Mouse (Mus musculus) stomach, embryonic 14.5 days (tissue): ENCODE data around the gene Kcnmb3. TPM values are rescaled to one million over a fixed set of nuclear protein-coding genes. Genes with fewer than 3 reads are reported as not detected.
A peak's percentile ranks its signal among the peaks of the same experiment; 100 is the strongest.

Experiments
- ATAC-seq: fragments of 200-750 bp; cut with Nextera tagmentation; 2 replicates; pipeline ENCODE4 v1.8.0; 2017; ENCODE audit warnings: low read depth, moderate TSS enrichment; ENCODE audit not compliant: insufficient number of reproducible peaks, insufficient read depth, low FRiP score
- H3K27ac ChIP-seq: fragments of 300-500 bp; sonication (generic); 2 replicates; pipeline ENCODE4 v1.5.1; 2014; ENCODE audit warnings: mild to moderate bottlenecking, low read length, moderate library complexity, mixed read lengths
- H3K27me3 ChIP-seq: fragments of 300-500 bp; sonication (generic); 2 replicates; pipeline ENCODE4 v1.6.1; 2014; ENCODE audit warnings: low read length, control low read depth, mixed read lengths; ENCODE audit not compliant: control insufficient read depth, insufficient read depth
- H3K36me3 ChIP-seq: fragments of 300-500 bp; sonication (generic); 2 replicates; pipeline ENCODE4 v1.6.1; 2014; ENCODE audit warnings: mild to moderate bottlenecking, control low read depth, low read length, moderate library complexity, mixed read lengths; ENCODE audit not compliant: control insufficient read depth, insufficient read depth
- H3K4me1 ChIP-seq: fragments of 300-500 bp; sonication (generic); 2 replicates; pipeline ENCODE4 v1.6.1; 2014; ENCODE audit warnings: low read length, control low read depth, mixed read lengths; ENCODE audit not compliant: control insufficient read depth, insufficient read depth
- H3K4me2 ChIP-seq: fragments of 300-500 bp; sonication (generic); replicated peaks from 2 replicates; pipeline ENCODE4 v1.6.1; 2014; ENCODE audit warnings: low read depth, low read length, control low read depth
- H3K4me3 ChIP-seq: fragments of 300-500 bp; sonication (generic); 2 replicates; pipeline ENCODE4 v1.5.1; 2014; ENCODE audit warnings: low read depth, low read length, control low read depth
- H3K9ac ChIP-seq: fragments of 300-500 bp; sonication (generic); replicated peaks from 2 replicates; pipeline ENCODE4 v1.6.1; 2014; ENCODE audit warnings: low read depth, mild to moderate bottlenecking, control low read depth, low read length, moderate library complexity, mixed read lengths
- H3K9me3 ChIP-seq: fragments of 300-500 bp; sonication (generic); 2 replicates; pipeline ENCODE4 v1.6.1; 2016; ENCODE audit warnings: low read depth, low read length, control low read depth; ENCODE audit not compliant: control insufficient read depth
- WGBS: fragments of 180-500 bp; shearing (Covaris S2); extraction: QIAGEN DNeasy Blood & Tissue Kit; methylation state at CpG from one replicate; pipeline ENCODE4 v1.1.7; 2014; 5-methylcytosine and 5-hydroxymethylcytosine counted together
- polyA plus RNA-seq: library from polyadenylated mRNA; unstranded; fragments of >200 nt; fragmentation: Nextera tagmentation; extraction: Ambion mirVana; gene quantifications from 2 replicates; pipeline ENCODE4 v1.2.1, GENCODE M21; 2014

Kcnmb3 gene
- 0.20 TPM in 1 of 2 replicates, not detected in the other for polyA plus RNA-seq

DNA sequence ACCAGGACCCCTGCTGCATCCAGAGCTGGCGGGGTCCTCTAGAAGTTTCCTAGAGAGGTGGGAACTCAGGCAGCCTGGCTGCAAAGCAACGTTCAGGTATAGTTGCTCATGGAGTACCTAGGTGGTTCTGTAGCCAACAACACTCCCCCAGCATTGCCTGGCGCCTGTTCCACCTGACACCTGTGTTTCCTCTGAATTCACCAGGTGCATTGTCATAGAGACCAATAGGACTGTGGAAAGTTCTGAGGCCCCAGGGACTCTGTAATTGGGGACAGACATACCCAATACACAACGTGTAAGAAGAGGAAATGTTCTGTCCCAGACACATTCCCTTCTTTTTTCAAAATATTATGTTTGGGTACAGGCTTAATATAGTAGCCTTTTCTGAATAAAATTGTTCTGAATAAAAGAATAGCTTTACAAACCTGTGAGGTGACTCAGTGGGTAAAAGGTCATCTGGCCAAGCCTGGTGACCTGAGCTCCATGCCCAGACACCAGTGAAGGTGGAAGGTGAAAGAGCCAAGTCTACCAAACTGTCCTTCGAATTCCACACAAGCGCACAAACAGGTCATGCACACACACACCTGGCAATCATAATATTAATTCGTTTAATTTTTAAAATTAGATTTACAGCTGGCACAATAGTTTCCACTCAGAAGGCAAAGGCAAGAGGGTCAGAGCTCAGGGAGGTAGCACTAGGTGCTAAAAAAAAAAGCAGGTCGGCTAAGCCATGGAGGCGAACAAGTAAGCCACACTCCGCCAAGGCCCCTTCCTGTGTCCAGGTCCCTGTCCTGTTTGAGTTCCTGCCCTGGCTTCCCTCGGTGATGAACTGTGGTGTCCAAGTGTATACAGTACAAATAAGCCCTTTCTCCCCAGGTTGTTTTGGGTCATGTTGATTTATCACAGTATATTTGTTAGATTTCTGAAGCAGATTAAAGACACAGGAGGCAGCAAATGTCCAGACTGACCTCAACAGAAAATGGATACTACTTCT, at the start of gene Kcnmb3:
Kcnmb3 (minus strand) TSS at position 135 of the 994 bp plus-strand sequence.
- Histone ChIP-seq H3K9ac (no peak within 1 kb of the TSS), H3K27ac (no peak within 1 kb of the TSS), H3K9me3 (no peaks in the 10 kb centered on the region), H3K27me3 (no peaks in the 10 kb centered on the region), H3K4me3 (no peak within 1 kb of the TSS), H3K36me3 (no peaks in the 10 kb centered on the region), H3K4me1 (no peaks in the 10 kb centered on the region), H3K4me2 (no peak within 1 kb of the TSS)
- ATAC-seq, result no peak
- WGBS, result 77% methylated on average over 11 of the region's 11 CpGs

GRCm38 (mm10) chr3:32538091-32538490, 46.1 kb upstream of the Kcnmb3 start:
- Histone ChIP-seq H3K4me3 (no peak overlapping the region), H3K27ac (no peak overlapping the region), H3K9me3 (no peaks in the 10 kb centered on the region), H3K9ac (no peak overlapping the region), H3K27me3 (no peaks in the 10 kb centered on the region), H3K4me1 (no peaks in the 10 kb centered on the region), H3K36me3 (peaks cover 28% of the 10 kb centered on the region), H3K4me2 (no peak overlapping the region)
- ATAC-seq, result no peak
- 92% methylated on average over 5 of the region's 5 CpGs for WGBS

- Histone ChIP-seq H3K9ac (no peak overlapping the region), H3K9me3 (no peaks in the 10 kb centered on the region), H3K4me3 (no peak overlapping the region), H3K4me2 (no peak overlapping the region), H3K27me3 (no peaks in the 10 kb centered on the region), H3K4me1 (no peaks in the 10 kb centered on the region), H3K36me3 (peaks cover 23% of the 10 kb centered on the region), H3K27ac (no peak overlapping the region)
- 86% methylated on average over 1 of the region's 1 CpGs for WGBS
- no peak for ATAC-seq
Observed at GRCm38 (mm10) chr3:32537556-32537955, 45.5 kb upstream of the Kcnmb3 start.

DNA sequence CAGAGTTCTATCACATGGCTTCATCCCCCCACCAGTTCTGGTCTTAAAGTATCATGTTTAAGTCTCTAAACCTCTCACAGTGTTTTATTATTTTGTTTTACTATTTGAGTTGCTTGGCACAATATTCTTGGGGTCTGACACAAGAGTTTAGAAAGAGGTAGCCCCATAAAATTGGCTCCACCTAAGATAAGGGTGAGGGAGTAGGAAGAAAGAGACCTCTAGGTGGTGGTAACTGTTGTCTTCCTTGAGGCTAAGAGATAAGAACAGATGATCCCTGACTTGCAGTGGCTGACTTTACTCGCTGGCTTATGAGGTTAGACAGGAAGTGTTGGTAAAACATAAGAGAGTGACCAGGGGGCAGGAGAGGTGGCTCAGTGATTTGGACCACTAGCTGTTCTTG, 43.7 kb upstream of the Kcnmb3 start:
- WGBS, result 56% methylated on average over 1 of the region's 1 CpGs
- H3K4me3 ChIP-seq, result no peak overlapping the region
- no peaks in the 10 kb centered on the region for H3K27me3 ChIP-seq
- peaks cover 19% of the 10 kb centered on the region for H3K36me3 ChIP-seq
- ATAC-seq, result no peak
- no peak overlapping the region for H3K4me2 ChIP-seq
- H3K9ac ChIP-seq, result no peak overlapping the region
- H3K4me1 ChIP-seq, result no peaks in the 10 kb centered on the region
- no peaks in the 10 kb centered on the region for H3K9me3 ChIP-seq
- no peak overlapping the region for H3K27ac ChIP-seq

DNA sequence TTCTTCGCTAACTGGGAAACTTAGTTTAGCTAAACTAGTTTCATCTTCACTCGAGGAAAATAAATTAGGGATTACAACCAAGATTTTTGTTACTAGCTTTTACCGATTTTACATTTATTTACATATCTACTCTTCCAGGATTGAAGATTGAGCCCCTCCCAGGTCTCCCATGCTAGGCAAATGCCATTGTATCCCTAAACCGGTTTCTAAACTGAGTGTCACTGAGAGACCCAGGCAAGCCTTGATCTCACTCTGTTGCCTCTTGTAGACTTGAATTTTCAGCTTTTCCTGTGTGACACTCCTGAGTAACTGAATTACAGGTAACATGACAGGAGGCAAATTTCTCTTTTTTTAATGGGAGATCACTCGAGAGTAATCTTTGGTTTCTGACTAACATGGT, 38.0 kb upstream of the Kcnmb3 start:
- H3K27ac ChIP-seq, result no peak overlapping the region

GRCm38 (mm10) chr3:32529303-32529898, 37.4 kb upstream of the Kcnmb3 start, which contains the start of gene Mfn1:
Gene Mfn1, plus strand, starts transcription at chr3:32529465.
- Histone ChIP-seq H3K9ac (peak within 1 kb of the TSS; percentile 59), H3K27me3 (no peaks in the 10 kb centered on the region), H3K9me3 (no peaks in the 10 kb centered on the region; the same call in 1 of the 2 replicates), H3K27ac (peak within 1 kb of the TSS; percentile 46; the same call in 1 of the 2 replicates), H3K4me1 (0 out of 2 replicates have a peak, but pooled peaks cover 6% of the 10 kb centered on the region), H3K36me3 (peaks cover 3% of the 10 kb centered on the region; the same call in 1 of the 2 replicates), H3K4me2 (peak within 1 kb of the TSS; percentile 45), H3K4me3 (peak within 1 kb of the TSS; percentile 79)
- under 1% methylated on average over 47 of the region's 47 CpGs for WGBS
- ATAC-seq, result peak; percentile 99

More for the DNA sequence above, 38.0 kb upstream of the Kcnmb3 start:
- Histone ChIP-seq H3K4me2 (peak overlapping the region; percentile 45), H3K27me3 (no peaks in the 10 kb centered on the region), H3K4me3 (peak overlapping the region; percentile 79), H3K9me3 (no peaks in the 10 kb centered on the region; the same call in 1 of the 2 replicates), H3K36me3 (peaks cover 7% of the 10 kb centered on the region; the same call in 1 of the 2 replicates), H3K9ac (peak overlapping the region; percentile 59), H3K4me1 (0 out of 2 replicates have a peak, but pooled peaks cover 6% of the 10 kb centered on the region)
- WGBS, result 10% methylated on average over 5 of the region's 5 CpGs
- no peak for ATAC-seq

DNA sequence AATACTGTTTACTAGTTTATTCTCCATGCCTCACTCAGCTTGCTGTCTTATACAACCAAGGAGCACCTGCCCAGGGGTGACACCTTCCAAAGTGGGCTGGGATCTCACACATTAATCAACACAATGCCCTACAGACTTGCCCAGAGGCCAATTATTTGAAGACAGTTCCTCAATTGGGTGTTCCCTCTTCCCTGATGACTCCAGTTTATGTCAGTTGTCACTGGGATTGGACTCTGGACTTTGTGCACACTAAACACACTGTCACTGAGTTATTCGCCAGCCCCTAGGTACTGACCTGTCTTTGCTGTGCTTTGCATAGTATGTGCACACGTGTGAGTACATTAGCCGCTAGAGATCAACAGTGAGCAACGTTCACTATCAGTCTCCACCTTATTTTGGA, 35.1 kb upstream of the Kcnmb3 start:
- H3K9ac ChIP-seq, result no peak overlapping the region
- WGBS, result 88% methylated on average over 4 of the region's 4 CpGs
- no peak for ATAC-seq
- no peaks in the 10 kb centered on the region; the same call in 1 of the 2 replicates for H3K9me3 ChIP-seq
- no peak overlapping the region for H3K27ac ChIP-seq
- H3K4me2 ChIP-seq, result no peak overlapping the region
- H3K27me3 ChIP-seq, result no peaks in the 10 kb centered on the region
- H3K4me3 ChIP-seq, result no peak overlapping the region
- H3K4me1 ChIP-seq, result 0 out of 2 replicates have a peak, but pooled peaks cover 6% of the 10 kb centered on the region
- H3K36me3 ChIP-seq, result peaks cover 6% of the 10 kb centered on the region

- Histone ChIP-seq H3K36me3 (peaks cover 30% of the 10 kb centered on the region), H3K27me3 (no peaks in the 10 kb centered on the region)
Observed at GRCm38 (mm10) chr3:32513528-32513927, 21.5 kb upstream of the Kcnmb3 start.

More at GRCm38 (mm10) chr3:32513528-32513927, 21.5 kb upstream of the Kcnmb3 start:
- Histone ChIP-seq H3K9me3 (no peaks in the 10 kb centered on the region), H3K4me2 (no peak overlapping the region), H3K4me3 (no peak overlapping the region), H3K4me1 (peaks cover 20% of the 10 kb centered on the region), H3K9ac (no peak overlapping the region), H3K27ac (no peak overlapping the region)
- no peak for ATAC-seq
